Mouse (Mus musculus): ENCODE data around the gene Mllt10.

The Mllt10 gene

GRCm38 (mm10) chr2:18051831-18052170 lies 3.2 kb upstream of the Mllt10 start:
- no peak for DNase-seq (ENCODE audit: low read depth, low spot score)

- no peak for DNase-seq (ENCODE audit: low read depth, low spot score)
These were observed 2.5 kb upstream of the Mllt10 start for GRCm38 (mm10) chr2:18052581-18052980.

- DNase-seq (ENCODE audit: low read depth, low spot score) = no peak
These were observed 1.6 kb upstream of the Mllt10 start for GRCm38 (mm10) chr2:18053243-18053950.

GRCm38 (mm10) chr2:18053951-18054530 lies 996 bp upstream of the Mllt10 start:
- no peak for DNase-seq (ENCODE audit: low read depth, low spot score)

GRCm38 (mm10) chr2:18055929-18056785 lies 1.1 kb downstream of the Mllt10 start:
- DNase-seq (ENCODE audit: low read depth, low spot score) = peak; percentile 86

GRCm38 (mm10) chr2:18056786-18057255 lies 1.8 kb downstream of the Mllt10 start:
- peak; percentile 89 for DNase-seq (ENCODE audit: low read depth, low spot score)

- DNase-seq (ENCODE audit: low read depth, low spot score) = no peak
These were observed 2.5 kb downstream of the Mllt10 start for GRCm38 (mm10) chr2:18057336-18058145.

GRCm38 (mm10) chr2:18058146-18058708 lies 3.2 kb downstream of the Mllt10 start:
- DNase-seq (ENCODE audit: low read depth, low spot score) = no peak

GRCm38 (mm10) chr2:18059063-18059462 lies 4.0 kb downstream of the Mllt10 start:
- no peak for DNase-seq (ENCODE audit: low read depth, low spot score)

GRCm38 (mm10) chr2:18059891-18060290 lies 4.9 kb downstream of the Mllt10 start:
- no peak for DNase-seq (ENCODE audit: low read depth, low spot score)

- no peak for DNase-seq (ENCODE audit: low read depth, low spot score)
These were observed 5.4 kb downstream of the Mllt10 start for GRCm38 (mm10) chr2:18060396-18060795.

GRCm38 (mm10) chr2:18063763-18064251 lies 8.8 kb downstream of the Mllt10 start:
- DNase-seq (ENCODE audit: low read depth, low spot score) = no peak

GRCm38 (mm10) chr2:18064356-18064858 lies 9.4 kb downstream of the Mllt10 start:
- peak; percentile 93 for DNase-seq (ENCODE audit: low read depth, low spot score)

GRCm38 (mm10) chr2:18064941-18065707 lies 10.1 kb downstream of the Mllt10 start:
- DNase-seq (ENCODE audit: low read depth, low spot score) = peak; percentile 58

- DNase-seq (ENCODE audit: low read depth, low spot score) = no peak
These were observed 10.6 kb downstream of the Mllt10 start for GRCm38 (mm10) chr2:18065708-18066030.

GRCm38 (mm10) chr2:18066436-18066835 lies 11.4 kb downstream of the Mllt10 start:
- no peak for DNase-seq (ENCODE audit: low read depth, low spot score)

GRCm38 (mm10) chr2:18068071-18068796 lies 13.2 kb downstream of the Mllt10 start:
- no peak for DNase-seq (ENCODE audit: low read depth, low spot score)

- no peak for DNase-seq (ENCODE audit: low read depth, low spot score)
These were observed 16.9 kb downstream of the Mllt10 start for GRCm38 (mm10) chr2:18071947-18072346.

GRCm38 (mm10) chr2:18080182-18080860 lies 25.3 kb downstream of the Mllt10 start:
- no peak for DNase-seq (ENCODE audit: low read depth, low spot score)
